In the genomic region with DNA sequence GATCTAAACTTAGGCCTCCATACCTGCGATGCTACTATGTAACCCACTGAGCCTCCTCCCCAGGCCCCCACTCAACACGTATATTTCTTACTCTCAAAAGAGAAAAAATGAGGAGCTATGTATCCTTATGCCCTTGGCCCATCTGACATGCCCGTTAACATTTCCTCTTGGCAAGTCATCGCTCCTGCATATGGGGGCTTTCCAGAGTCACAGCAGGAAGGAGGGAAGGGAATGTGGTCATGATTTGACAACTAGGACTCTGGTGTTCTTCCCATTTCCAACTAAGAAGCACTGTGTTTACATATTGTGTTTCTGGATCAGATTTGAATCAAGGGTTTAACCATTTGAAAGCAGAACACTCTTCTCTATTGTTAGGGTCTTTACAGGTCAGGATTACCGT, we compare ENCODE assay signal across 13 mouse cellular contexts.
"Had no signal": no experiment of that assay in that cellular context is flagged by ENCODE, and none has a peak within 500 bp of the region (broad histone marks: within the 10 kb centered on the region; RNA-seq: fewer than 3 reads in every experiment).

No protein-coding gene starts in this region.

- DNase-seq: gastrocnemius, adult 2 months; gastrocnemius, postnatal 10 days; gastrocnemius, postnatal 25 days; heart, adult 2 months; heart, postnatal 14 days; heart, postnatal 4 days; kidney, adult 18-20 months; kidney, adult 8-10 months; kidney, postnatal 10 days; kidney, postnatal 25 days; kidney, postnatal 4 days; liver; liver, embryonic 13.5 days had no signal
